Mouse (Mus musculus) hindbrain, embryonic 12.5 days (tissue): ENCODE data around the gene Nfkbil1. TPM values are rescaled to one million over a fixed set of nuclear protein-coding genes. Genes with fewer than 3 reads are reported as not detected.

Experiments used
- ATAC-seq: fragments of 200-750 bp; cut with Nextera tagmentation; 2 replicates; pipeline ENCODE4 v1.8.0; 2017; ENCODE audit warnings: moderate TSS enrichment; ENCODE audit not compliant: low FRiP score
- H3K27ac ChIP-seq: fragments of 300-500 bp; sonication (generic); 2 replicates; pipeline ENCODE4 v1.5.1; 2016; ENCODE audit warnings: mild to moderate bottlenecking
- H3K27me3 ChIP-seq: fragments of 300-500 bp; sonication (generic); 2 replicates; pipeline ENCODE4 v1.6.1; 2016; ENCODE audit warnings: mild to moderate bottlenecking
- H3K36me3 ChIP-seq: fragments of 300-500 bp; sonication (generic); 2 replicates; pipeline ENCODE4 v1.6.1; 2016; ENCODE audit warnings: mild to moderate bottlenecking
- H3K4me1 ChIP-seq: fragments of 300-500 bp; sonication (generic); 2 replicates; pipeline ENCODE4 v1.6.1; 2016
- H3K4me2 ChIP-seq: fragments of 300-500 bp; sonication (generic); replicated peaks from 2 replicates; pipeline ENCODE4 v1.6.1; 2016; ENCODE audit warnings: mild to moderate bottlenecking
- H3K4me3 ChIP-seq: fragments of 300-500 bp; sonication (generic); 2 replicates; pipeline ENCODE4 v1.5.1; 2016; ENCODE audit warnings: mild to moderate bottlenecking
- H3K9ac ChIP-seq: fragments of 300-500 bp; sonication (generic); 2 replicates; pipeline ENCODE4 v1.6.1; 2016; ENCODE audit warnings: mild to moderate bottlenecking, moderate library complexity
- H3K9me3 ChIP-seq: fragments of 300-500 bp; sonication (generic); replicated peaks from 2 replicates; pipeline ENCODE4 v1.6.1; 2016; ENCODE audit warnings: mild to moderate bottlenecking
- WGBS: fragments of 180-500 bp; shearing (Covaris S2); methylation state at CpG from one replicate; pipeline ENCODE4 v1.1.7; 2016; 5-methylcytosine and 5-hydroxymethylcytosine counted together
- polyA plus RNA-seq: library from polyadenylated mRNA; unstranded; fragments of >200 nt; fragmentation: Nextera tagmentation; extraction: Ambion mirVana; gene quantifications from 2 replicates; pipeline ENCODE4 v1.2.1, GENCODE M21; 2016

Gene Nfkbil1
- polyA plus RNA-seq, 1 experiment from 2014 or later = 12.2 TPM

DNA sequence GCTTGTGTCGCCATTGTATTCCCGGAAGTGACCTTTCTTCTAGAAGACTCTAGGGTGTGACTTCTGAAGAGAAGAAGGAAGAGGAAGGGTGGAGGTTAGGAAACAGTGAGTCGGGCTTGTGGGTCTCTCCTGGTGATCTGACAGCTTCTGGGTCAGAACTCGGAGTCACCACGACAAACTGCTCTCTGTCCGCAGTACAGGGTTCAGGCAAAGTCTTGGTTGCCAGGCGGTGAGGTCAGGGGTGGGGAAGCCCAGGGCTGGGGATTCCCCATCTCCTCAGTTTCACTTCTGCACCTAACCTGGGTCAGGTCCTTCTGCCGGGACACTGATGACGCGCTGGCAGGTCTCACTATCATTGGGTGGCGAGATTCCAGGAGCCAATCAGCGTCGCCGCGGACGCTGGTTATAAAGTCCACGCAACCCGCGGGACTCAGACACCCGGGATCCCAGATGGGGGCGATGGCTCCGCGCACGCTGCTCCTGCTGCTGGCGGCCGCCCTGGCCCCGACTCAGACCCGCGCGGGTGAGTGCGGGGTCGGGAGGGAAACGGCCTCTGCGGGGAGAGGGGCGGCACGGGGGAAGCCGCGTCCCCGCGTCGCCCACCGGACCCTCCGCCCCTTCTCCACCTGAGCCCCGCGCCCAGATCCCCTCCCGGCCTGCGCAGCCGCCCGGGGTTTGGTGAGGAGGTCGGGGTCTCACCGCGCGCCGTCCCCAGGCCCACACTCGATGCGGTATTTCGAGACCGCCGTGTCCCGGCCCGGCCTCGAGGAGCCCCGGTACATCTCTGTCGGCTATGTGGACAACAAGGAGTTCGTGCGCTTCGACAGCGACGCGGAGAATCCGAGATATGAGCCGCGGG, 27.3 kb upstream of the Nfkbil1 start, which contains the start of gene H2-D1:
Gene H2-D1 (plus strand): TSS at position 67 of the 859 bp plus-strand sequence.
- no peaks in the 10 kb centered on the region for H3K9me3 ChIP-seq
- no peak within 1 kb of the TSS for H3K27ac ChIP-seq
- H3K9ac ChIP-seq = peak within 1 kb of the TSS; percentile 79
- peaks cover 10% of the 10 kb centered on the region for H3K4me1 ChIP-seq
- peak within 1 kb of the TSS; percentile 73 for H3K4me3 ChIP-seq
- H3K36me3 ChIP-seq = no peaks in the 10 kb centered on the region
- ATAC-seq = peak; percentile 92
- WGBS = 1% methylated on average over 65 of the region's 73 CpGs
- H3K4me2 ChIP-seq = peak within 1 kb of the TSS; percentile 94
- H3K27me3 ChIP-seq = peaks cover 42% of the 10 kb centered on the region

GRCm38 (mm10) chr17:35261651-35262050, 26.1 kb upstream of the Nfkbil1 start:
- no peaks in the 10 kb centered on the region for H3K36me3 ChIP-seq
- no peak overlapping the region for H3K9ac ChIP-seq
- H3K27ac ChIP-seq = no peak overlapping the region
- no peak for ATAC-seq
- H3K4me2 ChIP-seq = no peak overlapping the region
- H3K4me3 ChIP-seq = no peak overlapping the region
- 65% methylated on average over 13 of the region's 13 CpGs for WGBS
- H3K9me3 ChIP-seq = no peaks in the 10 kb centered on the region
- H3K27me3 ChIP-seq = peaks cover 39% of the 10 kb centered on the region
- H3K4me1 ChIP-seq = peaks cover 12% of the 10 kb centered on the region

DNA sequence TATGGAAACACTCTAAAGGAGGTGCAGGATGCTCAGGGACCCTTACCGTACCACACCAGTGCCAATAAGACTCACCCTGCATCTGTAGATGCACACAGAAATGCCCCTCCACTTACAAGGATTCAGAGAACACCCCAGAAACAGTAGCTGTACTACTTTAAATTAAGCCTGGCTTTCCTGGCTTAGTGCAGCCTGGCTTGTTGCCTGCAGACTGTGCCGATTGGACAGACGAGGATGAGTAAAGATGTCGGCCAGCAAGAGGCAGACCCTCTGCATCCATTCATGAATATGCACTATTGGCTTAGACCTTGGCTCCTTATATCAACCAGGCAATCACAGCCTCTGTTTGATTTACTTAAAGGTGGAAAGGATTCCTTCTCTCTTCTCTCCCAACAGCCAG, 24.0 kb upstream of the Nfkbil1 start:
- Histone ChIP-seq H3K9ac (no peak overlapping the region), H3K4me1 (peaks cover 12% of the 10 kb centered on the region), H3K27me3 (peaks cover 34% of the 10 kb centered on the region), H3K4me3 (no peak overlapping the region), H3K36me3 (no peaks in the 10 kb centered on the region), H3K27ac (no peak overlapping the region), H3K4me2 (no peak overlapping the region), H3K9me3 (no peaks in the 10 kb centered on the region)
- WGBS = 76% methylated on average over 4 of the region's 4 CpGs
- no peak for ATAC-seq

DNA sequence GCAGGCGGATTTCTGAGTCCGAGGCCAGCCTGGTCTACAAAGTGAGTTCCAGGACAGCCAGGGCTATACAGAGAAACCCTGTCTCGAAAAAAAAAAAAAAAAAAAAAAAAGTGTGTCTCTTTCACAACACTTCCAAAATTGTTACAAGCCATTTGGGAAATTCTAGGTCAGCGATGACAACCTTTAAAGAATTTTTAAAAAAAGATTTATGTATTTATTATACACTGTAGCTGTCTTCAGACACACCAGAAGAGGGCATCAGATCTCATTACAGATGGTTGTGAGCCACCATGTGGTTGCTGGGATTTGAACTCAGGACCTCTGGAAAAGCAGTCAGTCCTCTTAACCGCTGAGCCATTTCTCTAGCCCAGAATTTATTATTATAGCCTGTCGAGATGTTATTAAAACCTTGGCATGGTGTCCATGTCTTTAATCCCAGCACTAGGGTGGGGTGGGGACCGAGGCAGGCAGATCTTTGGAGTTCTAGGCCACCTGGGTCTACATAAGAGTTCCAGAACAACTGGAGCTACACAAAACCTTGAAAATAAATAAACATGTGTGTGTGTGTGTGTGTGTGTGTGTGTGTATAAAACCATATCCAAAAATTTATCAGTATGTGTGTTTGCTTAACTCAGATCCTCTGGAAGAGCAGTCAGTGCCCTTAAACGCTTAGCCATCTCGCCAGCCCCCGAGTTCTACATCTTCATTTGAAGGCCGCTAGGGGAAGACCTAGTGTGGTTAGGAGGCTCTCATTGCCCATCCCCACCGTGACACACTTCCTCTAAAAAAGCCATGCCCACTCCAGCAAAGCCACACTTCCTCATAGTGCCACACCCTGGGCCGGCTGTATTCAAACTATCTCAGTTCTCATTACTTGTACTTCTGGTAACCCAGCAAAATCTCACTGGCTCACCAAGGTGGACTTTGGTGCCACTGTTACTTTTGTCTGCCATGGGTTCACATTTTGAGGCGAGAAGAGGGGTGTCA, 23.2 kb upstream of the Nfkbil1 start:
- no peak overlapping the region for H3K4me2 ChIP-seq
- peaks cover 25% of the 10 kb centered on the region for H3K27me3 ChIP-seq
- H3K4me3 ChIP-seq = no peak overlapping the region
- no peak for ATAC-seq
- H3K36me3 ChIP-seq = peaks cover 6% of the 10 kb centered on the region
- no peak overlapping the region for H3K27ac ChIP-seq
- H3K9ac ChIP-seq = no peak overlapping the region
- peaks cover 10% of the 10 kb centered on the region for H3K4me1 ChIP-seq
- 67% methylated on average over 13 of the region's 14 CpGs for WGBS
- H3K9me3 ChIP-seq = no peaks in the 10 kb centered on the region

GRCm38 (mm10) chr17:35257824-35258491, 22.4 kb upstream of the Nfkbil1 start:
- 13% methylated on average over 17 of the region's 17 CpGs for WGBS
- Histone ChIP-seq H3K9me3 (no peaks in the 10 kb centered on the region), H3K4me2 (peak overlapping the region; percentile 34), H3K4me1 (peaks cover 6% of the 10 kb centered on the region), H3K4me3 (peak overlapping the region; percentile 10; the same call in 1 of the 2 replicates), H3K36me3 (peaks cover 14% of the 10 kb centered on the region), H3K27ac (no peak overlapping the region), H3K9ac (peak overlapping the region; percentile 36), H3K27me3 (peaks cover 21% of the 10 kb centered on the region)
- no peak for ATAC-seq

- H3K9me3 ChIP-seq = no peaks in the 10 kb centered on the region
- H3K4me3 ChIP-seq = no peak overlapping the region
- no peak for ATAC-seq
- peaks cover 3% of the 10 kb centered on the region for H3K4me1 ChIP-seq
- no peak overlapping the region for H3K27ac ChIP-seq
- no peak overlapping the region for H3K4me2 ChIP-seq
- peaks cover 20% of the 10 kb centered on the region for H3K36me3 ChIP-seq
- no peak overlapping the region for H3K9ac ChIP-seq
- H3K27me3 ChIP-seq = peaks cover 18% of the 10 kb centered on the region; the same call in 1 of the 2 replicates
- WGBS = 84% methylated on average over 1 of the region's 1 CpGs
Observed at GRCm38 (mm10) chr17:35257378-35257777, 21.8 kb upstream of the Nfkbil1 start.

GRCm38 (mm10) chr17:35255704-35256103, 20.1 kb upstream of the Nfkbil1 start:
- Histone ChIP-seq H3K27me3 (0 out of 2 replicates have a peak, but pooled peaks cover 8% of the 10 kb centered on the region), H3K27ac (no peak overlapping the region), H3K9ac (no peak overlapping the region; the same call in 1 of the 2 replicates), H3K4me1 (peaks cover 3% of the 10 kb centered on the region), H3K4me2 (no peak overlapping the region), H3K36me3 (peaks cover 35% of the 10 kb centered on the region), H3K4me3 (no peak overlapping the region), H3K9me3 (no peaks in the 10 kb centered on the region)
- 65% methylated on average over 4 of the region's 4 CpGs for WGBS
- no peak for ATAC-seq

DNA sequence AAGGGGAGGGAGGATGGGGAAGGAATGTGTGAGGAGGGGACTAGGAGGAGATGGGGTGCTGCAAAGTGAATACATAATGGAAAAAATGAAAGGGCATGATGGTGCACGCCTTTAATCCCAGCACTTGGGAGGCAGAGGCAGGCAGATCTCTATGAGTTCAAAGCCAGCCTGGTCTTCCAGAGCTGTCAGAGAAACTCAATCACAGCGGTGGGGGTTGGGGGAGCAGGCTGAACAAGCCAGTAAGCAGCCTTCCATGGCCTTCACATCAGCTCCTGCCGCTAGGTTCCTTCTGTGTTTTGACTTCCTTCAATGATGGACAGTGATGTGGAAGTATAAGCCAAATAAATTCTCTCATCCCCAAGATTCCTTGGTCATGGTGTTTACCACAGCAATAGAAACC, 19.7 kb upstream of the Nfkbil1 start:
- H3K27me3 ChIP-seq = 0 out of 2 replicates have a peak, but pooled peaks cover 8% of the 10 kb centered on the region
- no peaks in the 10 kb centered on the region for H3K9me3 ChIP-seq
- H3K4me2 ChIP-seq = no peak overlapping the region
- WGBS = 79% methylated on average over 3 of the region's 3 CpGs
- H3K36me3 ChIP-seq = peaks cover 39% of the 10 kb centered on the region
- ATAC-seq = no peak
- H3K9ac ChIP-seq = no peak overlapping the region; the same call in 1 of the 2 replicates
- no peak overlapping the region for H3K27ac ChIP-seq
- H3K4me1 ChIP-seq = peaks cover 3% of the 10 kb centered on the region
- no peak overlapping the region for H3K4me3 ChIP-seq

DNA sequence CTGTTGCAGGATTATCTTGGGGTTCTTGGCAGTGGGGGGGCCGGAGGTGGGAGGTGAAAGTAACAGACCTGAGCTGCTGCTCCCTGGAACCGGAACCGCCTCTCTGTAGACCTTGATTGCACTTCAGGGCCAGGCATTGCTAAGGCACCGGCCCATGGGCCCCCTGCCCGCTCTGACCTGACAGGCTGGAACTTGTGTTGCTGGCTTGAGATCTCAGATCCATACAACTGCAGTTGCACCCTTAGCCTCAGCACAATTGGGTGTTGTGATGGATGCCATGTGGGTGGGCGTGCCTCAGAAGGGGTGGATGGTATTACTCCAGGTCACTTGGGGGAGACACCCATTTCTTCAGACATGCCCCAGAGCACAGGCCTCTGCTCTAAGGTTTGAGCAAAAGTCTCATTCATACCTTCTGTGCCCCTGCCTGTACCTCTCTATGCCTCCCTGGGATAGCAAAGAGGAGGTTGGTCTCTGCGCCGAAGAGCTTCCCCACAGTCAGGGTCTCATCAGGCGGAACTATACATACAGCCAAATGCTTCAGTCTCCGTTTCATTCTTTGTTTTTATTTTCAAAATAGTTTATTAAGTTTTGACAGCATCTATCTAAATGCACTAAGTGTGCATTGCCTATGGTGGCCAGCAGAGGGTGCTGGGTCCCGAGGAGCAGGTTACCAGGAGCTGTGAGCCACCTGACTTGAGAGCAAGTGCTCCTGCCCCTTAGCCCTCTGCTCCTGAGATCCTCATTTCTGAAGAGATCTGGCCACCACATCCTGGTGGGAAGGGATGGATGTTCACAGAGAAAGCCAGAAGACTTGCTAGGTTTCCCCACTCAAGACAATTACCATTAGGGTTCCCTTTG, 18.9 kb upstream of the Nfkbil1 start:
- peaks cover 3% of the 10 kb centered on the region for H3K4me1 ChIP-seq
- no peak overlapping the region for H3K4me2 ChIP-seq
- no peak overlapping the region for H3K4me3 ChIP-seq
- H3K27ac ChIP-seq = no peak overlapping the region
- H3K9ac ChIP-seq = no peak overlapping the region
- 0 out of 2 replicates have a peak, but pooled peaks cover 2% of the 10 kb centered on the region for H3K27me3 ChIP-seq
- H3K36me3 ChIP-seq = peaks cover 48% of the 10 kb centered on the region
- WGBS = 58% methylated on average over 11 of the region's 11 CpGs
- peak; percentile 26; the same call in 1 of the 2 replicates for ATAC-seq
- no peaks in the 10 kb centered on the region for H3K9me3 ChIP-seq

- peaks cover 57% of the 10 kb centered on the region for H3K36me3 ChIP-seq
- H3K27ac ChIP-seq = no peak overlapping the region
- H3K4me3 ChIP-seq = no peak overlapping the region
- H3K4me1 ChIP-seq = peaks cover 3% of the 10 kb centered on the region
- no peaks in the 10 kb centered on the region for H3K27me3 ChIP-seq
- no peak overlapping the region for H3K9ac ChIP-seq
- 88% methylated on average over 32 of the region's 32 CpGs for WGBS
- no peaks in the 10 kb centered on the region for H3K9me3 ChIP-seq
- ATAC-seq = no peak
- H3K4me2 ChIP-seq = no peak overlapping the region
Observed at GRCm38 (mm10) chr17:35253293-35254093, 17.9 kb upstream of the Nfkbil1 start.
